Mouse (Mus musculus) heart, embryonic 15.5 days (tissue): ENCODE results near the gene Rabl3. TPM values are rescaled to one million over a fixed set of nuclear protein-coding genes. Genes with fewer than 3 reads are reported as not detected.

Source experiments
- ATAC-seq: fragments of 200-750 bp; cut with Nextera tagmentation; replicated peaks from 2 replicates; pipeline ENCODE4 v1.8.0; 2017; ENCODE audit warnings: low read depth, moderate TSS enrichment; ENCODE audit not compliant: insufficient number of reproducible peaks, insufficient read depth, low FRiP score
- H3K27ac ChIP-seq: fragments of 300-500 bp; sonication (generic); 2 replicates; pipeline ENCODE4 v1.5.1; 2015; ENCODE audit warnings: mild to moderate bottlenecking, inconsistent platforms
- H3K27me3 ChIP-seq: fragments of 300-500 bp; sonication (generic); 2 replicates; pipeline ENCODE4 v1.6.1; 2015; ENCODE audit warnings: inconsistent platforms
- H3K36me3 ChIP-seq: fragments of 300-500 bp; sonication (generic); 2 replicates; pipeline ENCODE4 v1.6.1; 2015; ENCODE audit warnings: mild to moderate bottlenecking, inconsistent platforms
- H3K4me1 ChIP-seq: fragments of 300-500 bp; sonication (generic); replicated peaks from 2 replicates; pipeline ENCODE4 v1.6.1; 2015; ENCODE audit warnings: inconsistent platforms
- H3K4me2 ChIP-seq: fragments of 300-500 bp; sonication (generic); 2 replicates; pipeline ENCODE4 v1.6.1; 2015; ENCODE audit warnings: inconsistent platforms, mild to moderate bottlenecking, moderate library complexity
- H3K4me3 ChIP-seq: fragments of 300-500 bp; sonication (generic); 2 replicates; pipeline ENCODE4 v1.5.1; 2015; ENCODE audit warnings: mild to moderate bottlenecking, inconsistent platforms
- H3K9ac ChIP-seq: fragments of 300-500 bp; sonication (generic); 2 replicates; pipeline ENCODE4 v1.6.1; 2015; ENCODE audit warnings: mild to moderate bottlenecking, inconsistent platforms
- H3K9me3 ChIP-seq: fragments of 300-500 bp; sonication (generic); replicated peaks from 2 replicates; pipeline ENCODE4 v1.6.1; 2016; ENCODE audit warnings: inconsistent platforms
- WGBS: fragments of 180-500 bp; shearing (Covaris S2); methylation state at CpG from one replicate; pipeline ENCODE4 v1.1.7; 2015; ENCODE audit warnings: mixed read lengths; 5-methylcytosine and 5-hydroxymethylcytosine counted together
- polyA plus RNA-seq: library from polyadenylated mRNA; unstranded; fragments of >200 nt; fragmentation: Nextera tagmentation; extraction: Ambion mirVana; gene quantifications from 2 replicates; pipeline ENCODE4 v1.2.1, GENCODE M21; 2015

Rabl3 gene
- polyA plus RNA-seq, result 19.1 and 21.8 TPM in 2 replicates

DNA sequence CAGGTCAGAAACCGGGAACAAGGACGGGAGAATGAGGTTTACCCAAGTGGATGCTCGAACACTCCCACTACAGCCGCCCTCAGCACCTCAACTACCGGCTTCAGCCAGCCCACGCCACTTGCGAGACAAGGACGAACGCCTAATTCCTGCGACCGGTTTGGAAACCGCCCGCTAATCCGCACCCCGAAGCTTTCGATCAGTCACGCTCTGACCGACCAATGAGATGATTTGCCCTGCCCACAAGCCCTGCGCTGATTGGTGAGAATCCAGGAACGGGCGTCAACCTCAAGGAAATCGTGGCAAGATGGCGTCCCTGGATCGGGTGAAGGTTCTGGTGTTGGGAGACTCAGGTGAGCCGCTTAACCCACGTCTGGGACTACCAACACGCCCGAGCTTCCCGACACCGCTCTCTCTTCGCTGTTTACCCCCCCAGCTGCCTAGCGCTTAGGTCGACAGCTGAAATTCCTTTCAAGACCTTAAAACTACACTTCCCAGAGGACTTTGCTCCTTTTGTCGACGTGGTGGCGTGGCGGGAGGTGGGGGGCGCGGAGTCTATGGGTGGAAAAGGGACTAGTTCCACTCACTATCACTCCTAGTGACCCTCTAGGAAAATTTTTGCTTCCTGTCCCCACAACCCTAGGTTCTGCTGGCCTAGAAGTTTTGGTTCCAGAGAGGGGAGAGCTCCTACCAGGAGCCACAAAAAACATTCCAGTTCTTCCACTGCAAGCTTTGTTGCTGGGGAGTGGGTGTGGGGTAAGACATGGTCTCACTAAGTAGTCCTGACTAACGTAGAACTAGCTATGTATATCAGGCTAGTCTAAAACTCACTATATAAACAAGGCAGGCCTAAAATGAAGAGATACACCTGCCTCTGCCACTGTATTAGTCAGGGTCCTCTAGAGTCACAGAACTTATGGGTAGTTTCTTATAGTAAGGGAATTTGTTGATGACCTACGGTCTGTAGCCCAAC lies at the start of gene Rabl3, which contains the start of gene Gtf2e1:
TSS of gene Rabl3 (plus strand) at position 275 of the 970 bp plus-strand sequence.
TSS of gene Gtf2e1 (minus strand) at position 179 of the 970 bp plus-strand sequence.
- H3K4me2 ChIP-seq, result peak within 1 kb of the TSS; percentile 83
- no peaks in the 10 kb centered on the region for H3K27me3 ChIP-seq
- H3K4me3 ChIP-seq, result peak within 1 kb of the TSS; percentile 96
- H3K4me1 ChIP-seq, result peaks cover 20% of the 10 kb centered on the region
- H3K9ac ChIP-seq, result peak within 1 kb of the TSS; percentile 88
- H3K36me3 ChIP-seq, result peaks cover 17% of the 10 kb centered on the region
- peak within 1 kb of the TSS; percentile 94 for H3K27ac ChIP-seq
- WGBS, result 2% methylated on average over 41 of the region's 41 CpGs
- no peaks in the 10 kb centered on the region for H3K9me3 ChIP-seq
- peak; percentile 99 for ATAC-seq

GRCm38 (mm10) chr16:37495017-37495416 lies 44.7 kb upstream of the Rabl3 start:
- no peak overlapping the region for H3K4me3 ChIP-seq
- H3K27me3 ChIP-seq, result no peaks in the 10 kb centered on the region
- H3K27ac ChIP-seq, result no peak overlapping the region
- H3K4me2 ChIP-seq, result no peak overlapping the region
- no peaks in the 10 kb centered on the region for H3K4me1 ChIP-seq
- H3K9me3 ChIP-seq, result no peaks in the 10 kb centered on the region
- WGBS, result 77% methylated on average over 6 of the region's 6 CpGs
- no peaks in the 10 kb centered on the region for H3K36me3 ChIP-seq
- H3K9ac ChIP-seq, result no peak overlapping the region
- no peak for ATAC-seq

GRCm38 (mm10) chr16:37498581-37498980 lies 41.1 kb upstream of the Rabl3 start:
- WGBS, result 63% methylated on average over 9 of the region's 9 CpGs
- Histone ChIP-seq H3K4me2 (no peak overlapping the region), H3K27me3 (no peaks in the 10 kb centered on the region), H3K36me3 (no peaks in the 10 kb centered on the region), H3K27ac (no peak overlapping the region), H3K4me3 (no peak overlapping the region), H3K9ac (no peak overlapping the region), H3K9me3 (no peaks in the 10 kb centered on the region), H3K4me1 (no peaks in the 10 kb centered on the region)
- no peak for ATAC-seq

DNA sequence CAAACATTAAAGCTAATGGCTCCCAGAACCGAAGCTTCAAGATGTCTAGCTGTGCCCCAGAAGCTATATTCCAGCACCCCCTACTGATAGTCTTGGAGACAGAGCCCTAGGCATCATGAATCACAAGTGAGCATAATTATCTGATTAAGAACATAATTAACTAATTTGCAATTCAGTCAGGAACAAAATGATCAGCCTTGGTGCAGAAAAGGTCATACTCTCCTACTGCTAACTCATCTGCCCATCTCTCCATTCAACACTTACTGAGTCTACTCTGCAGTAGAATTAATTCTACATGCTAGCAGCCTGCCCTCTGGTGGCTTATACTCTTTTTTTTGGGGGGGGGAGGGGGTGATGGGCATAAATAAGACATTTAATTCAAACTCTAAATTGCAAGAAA lies 35.2 kb upstream of the Rabl3 start:
- Histone ChIP-seq H3K27me3 (no peaks in the 10 kb centered on the region), H3K4me3 (no peak overlapping the region), H3K4me1 (peaks cover 6% of the 10 kb centered on the region; the same call in 1 of the 2 replicates), H3K9ac (no peak overlapping the region), H3K9me3 (no peaks in the 10 kb centered on the region), H3K36me3 (no peaks in the 10 kb centered on the region), H3K27ac (no peak overlapping the region), H3K4me2 (no peak overlapping the region)
- 63% methylated on average over 1 of the region's 1 CpGs for WGBS
- no peak for ATAC-seq

DNA sequence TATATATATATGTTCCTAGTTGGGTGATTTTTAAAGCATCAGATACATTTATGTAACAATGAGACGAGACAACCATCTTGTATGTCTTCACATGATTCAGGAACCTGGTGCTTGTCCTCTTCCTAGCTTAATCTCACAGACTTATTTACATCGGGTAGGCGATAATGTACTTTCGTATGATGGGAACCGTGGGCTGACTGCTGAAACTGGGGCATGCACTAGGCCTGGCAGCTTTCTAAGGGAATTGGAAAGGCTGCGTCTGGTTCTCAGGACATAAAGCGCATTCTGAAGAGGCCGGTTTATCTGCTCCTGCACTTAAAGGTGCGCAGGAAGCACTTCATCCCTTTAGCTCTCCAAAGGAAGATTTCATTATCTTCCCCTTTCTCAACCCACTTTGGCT lies 32.9 kb upstream of the Rabl3 start:
- no peaks in the 10 kb centered on the region for H3K27me3 ChIP-seq
- no peak overlapping the region for H3K4me3 ChIP-seq
- H3K4me2 ChIP-seq, result no peak overlapping the region
- H3K36me3 ChIP-seq, result peaks cover 17% of the 10 kb centered on the region
- H3K9ac ChIP-seq, result no peak overlapping the region
- no peak for ATAC-seq
- H3K27ac ChIP-seq, result no peak overlapping the region
- H3K4me1 ChIP-seq, result peaks cover 6% of the 10 kb centered on the region; the same call in 1 of the 2 replicates
- WGBS, result 60% methylated on average over 9 of the region's 9 CpGs
- H3K9me3 ChIP-seq, result no peaks in the 10 kb centered on the region

GRCm38 (mm10) chr16:37511489-37511888 lies 28.2 kb upstream of the Rabl3 start:
- H3K27me3 ChIP-seq, result no peaks in the 10 kb centered on the region
- 88% methylated on average over 15 of the region's 15 CpGs for WGBS
- no peak overlapping the region for H3K4me2 ChIP-seq
- no peak overlapping the region for H3K27ac ChIP-seq
- peaks cover 31% of the 10 kb centered on the region for H3K36me3 ChIP-seq
- H3K4me1 ChIP-seq, result peaks cover 6% of the 10 kb centered on the region; the same call in 1 of the 2 replicates
- no peak overlapping the region for H3K9ac ChIP-seq
- no peaks in the 10 kb centered on the region for H3K9me3 ChIP-seq
- H3K4me3 ChIP-seq, result no peak overlapping the region
- ATAC-seq, result no peak

GRCm38 (mm10) chr16:37514644-37515043 lies 25.0 kb upstream of the Rabl3 start:
- H3K4me1 ChIP-seq, result no peaks in the 10 kb centered on the region
- H3K36me3 ChIP-seq, result peaks cover 34% of the 10 kb centered on the region
- H3K9me3 ChIP-seq, result no peaks in the 10 kb centered on the region
- 84% methylated on average over 8 of the region's 8 CpGs for WGBS
- H3K4me3 ChIP-seq, result no peak overlapping the region
- H3K9ac ChIP-seq, result no peak overlapping the region
- no peak overlapping the region for H3K27ac ChIP-seq
- H3K4me2 ChIP-seq, result no peak overlapping the region
- ATAC-seq, result no peak
- H3K27me3 ChIP-seq, result no peaks in the 10 kb centered on the region

- Histone ChIP-seq H3K36me3 (peaks cover 38% of the 10 kb centered on the region), H3K4me1 (no peaks in the 10 kb centered on the region), H3K27me3 (no peaks in the 10 kb centered on the region), H3K27ac (no peak overlapping the region), H3K4me3 (no peak overlapping the region), H3K4me2 (no peak overlapping the region), H3K9ac (no peak overlapping the region), H3K9me3 (no peaks in the 10 kb centered on the region)
- WGBS, result 78% methylated on average over 6 of the region's 6 CpGs
- no peak for ATAC-seq
Observed at GRCm38 (mm10) chr16:37516376-37516993, 23.2 kb upstream of the Rabl3 start.

- Histone ChIP-seq H3K36me3 (peaks cover 47% of the 10 kb centered on the region), H3K9me3 (no peaks in the 10 kb centered on the region), H3K27ac (no peak overlapping the region), H3K4me2 (no peak overlapping the region), H3K9ac (no peak overlapping the region), H3K4me1 (no peaks in the 10 kb centered on the region), H3K27me3 (no peaks in the 10 kb centered on the region), H3K4me3 (no peak overlapping the region)
- WGBS, result 93% methylated on average over 4 of the region's 4 CpGs
- ATAC-seq, result no peak
Observed at GRCm38 (mm10) chr16:37517596-37518211, 22.0 kb upstream of the Rabl3 start.

DNA sequence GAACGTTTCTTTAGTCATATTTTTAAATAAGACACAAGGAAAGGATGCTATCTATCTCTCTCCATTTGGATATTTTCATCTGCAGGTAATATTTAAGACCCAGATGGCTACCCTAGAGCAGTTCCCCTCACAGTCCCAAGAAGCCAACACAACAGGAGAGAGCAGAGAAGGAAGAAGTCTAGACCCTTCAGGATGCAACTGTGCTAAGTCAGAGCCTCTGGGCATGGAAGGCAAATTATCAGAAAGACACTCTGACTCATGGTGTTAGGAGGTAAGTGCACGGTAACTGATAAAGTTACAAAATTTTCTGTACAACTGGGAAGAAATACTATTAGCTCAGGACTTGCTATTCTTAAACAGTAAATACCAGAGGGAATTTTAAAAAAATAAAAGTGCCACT lies 21.0 kb upstream of the Rabl3 start:
- no peaks in the 10 kb centered on the region for H3K4me1 ChIP-seq
- H3K9me3 ChIP-seq, result 0 out of 2 replicates have a peak, but pooled peaks cover 3% of the 10 kb centered on the region
- no peak for ATAC-seq
- no peak overlapping the region for H3K27ac ChIP-seq
- H3K27me3 ChIP-seq, result no peaks in the 10 kb centered on the region
- H3K4me3 ChIP-seq, result no peak overlapping the region
- H3K9ac ChIP-seq, result no peak overlapping the region
- peaks cover 48% of the 10 kb centered on the region for H3K36me3 ChIP-seq
- H3K4me2 ChIP-seq, result no peak overlapping the region
- 66% methylated on average over 2 of the region's 2 CpGs for WGBS

DNA sequence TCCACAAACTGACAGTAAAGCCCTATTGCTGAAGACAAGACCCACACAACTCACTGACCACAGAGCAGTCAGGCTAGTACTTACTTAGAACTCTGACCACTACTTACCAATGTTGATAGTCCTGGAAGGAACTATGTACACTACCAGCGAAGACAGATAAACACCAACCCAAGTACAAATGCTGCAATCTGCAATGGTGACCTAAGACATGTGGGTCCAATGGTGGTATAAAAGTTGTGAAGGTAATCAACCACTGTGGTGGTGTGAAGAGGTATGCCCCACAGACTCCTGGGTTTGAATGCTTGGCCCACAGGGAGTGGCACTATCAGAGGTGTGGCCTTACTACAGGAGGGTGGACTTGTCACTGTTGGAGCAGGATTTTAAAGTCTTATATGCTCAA lies 20.0 kb upstream of the Rabl3 start:
- no peaks in the 10 kb centered on the region for H3K4me1 ChIP-seq
- no peak overlapping the region for H3K4me2 ChIP-seq
- H3K27ac ChIP-seq, result no peak overlapping the region
- 98% methylated on average over 1 of the region's 1 CpGs for WGBS
- H3K27me3 ChIP-seq, result no peaks in the 10 kb centered on the region
- peaks cover 50% of the 10 kb centered on the region for H3K36me3 ChIP-seq
- 0 out of 2 replicates have a peak, but pooled peaks cover 3% of the 10 kb centered on the region for H3K9me3 ChIP-seq
- no peak for ATAC-seq
- H3K9ac ChIP-seq, result no peak overlapping the region
- H3K4me3 ChIP-seq, result no peak overlapping the region
